In the genomic region with DNA sequence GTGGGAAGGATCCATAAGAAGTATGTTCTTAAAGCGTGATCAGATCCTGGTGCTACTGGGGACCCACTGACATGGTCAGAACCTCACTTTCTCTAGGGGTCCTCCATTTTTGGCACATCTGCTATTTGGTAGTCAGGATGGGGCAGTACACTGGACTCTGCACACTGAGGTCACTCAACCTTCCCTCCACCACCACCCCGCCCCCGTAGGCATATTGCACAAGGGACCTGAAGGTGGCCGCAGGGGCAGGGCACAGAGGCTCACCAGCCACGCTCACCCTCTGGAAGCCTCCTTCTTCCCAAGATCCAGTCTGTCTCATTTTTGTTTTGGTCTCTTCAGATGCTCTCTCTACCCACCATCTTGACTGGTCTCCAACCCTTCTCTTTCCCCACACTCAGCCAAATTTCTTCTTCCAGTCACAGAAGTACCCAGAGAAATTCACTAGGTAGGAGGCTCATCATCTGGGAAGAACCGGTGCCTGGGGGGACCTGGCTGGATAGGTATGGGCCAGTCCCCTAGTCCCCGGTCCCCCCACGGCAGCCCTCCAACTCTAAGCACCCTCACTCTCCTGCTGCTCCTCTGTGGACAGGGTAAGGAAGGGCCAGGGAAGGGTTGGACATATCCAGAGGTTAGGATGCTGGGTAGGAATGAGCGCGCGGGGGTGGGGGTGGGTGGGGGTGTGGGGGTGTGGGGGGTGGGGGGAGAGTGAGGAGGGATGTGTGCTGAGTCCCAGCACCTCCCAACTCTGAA, we compare ENCODE assay signal across 13 mouse cellular contexts. TPM values are rescaled to one million over a fixed set of nuclear protein-coding genes. Genes with fewer than 3 reads are reported as not detected.
DNase-seq lines count a peak whose midpoint lies in the region; ATAC-seq and TF ChIP-seq lines count a peak whose summit lies in the region.
"Had no signal": no experiment of that assay in that cellular context is flagged by ENCODE, and none has a peak within 500 bp of the region (broad histone marks: within the 10 kb centered on the region; RNA-seq: fewer than 3 reads in every experiment).

No protein-coding gene starts in this region.

- H3K4me2 ChIP-seq in hindbrain, embryonic 14.5 days (replicated peaks): peak overlapping the region; percentile 92; the same call in 1 of the 2 replicates
- H3K4me2 ChIP-seq in liver, postnatal 0 days (ENCODE audit: low read depth, low read length): peak overlapping the region; percentile 69

- peak overlapping the region; percentile 65 for H3K4me3 ChIP-seq in embryonic facial prominence, embryonic 10.5 days
- H3K4me3 ChIP-seq in hindbrain, embryonic 14.5 days (replicated peaks; ENCODE audit: low read length): no peak overlapping the region
- H3K4me3 ChIP-seq in liver, postnatal 0 days (ENCODE audit: low read depth, low read length): peak overlapping the region; percentile 45

- H3K36me3 ChIP-seq in embryonic facial prominence, embryonic 10.5 days (replicated peaks): no peaks in the 10 kb centered on the region
- H3K36me3 ChIP-seq in hindbrain, embryonic 14.5 days (replicated peaks; ENCODE audit: control insufficient read depth, insufficient read depth): no peaks in the 10 kb centered on the region
- 0 out of 2 replicates have a peak, but pooled peaks cover 3% of the 10 kb centered on the region for H3K36me3 ChIP-seq in liver, postnatal 0 days (replicated peaks; ENCODE audit: insufficient read depth, low read length)

- H3K27me3 ChIP-seq in embryonic facial prominence, embryonic 10.5 days (replicated peaks; ENCODE audit: low read depth, poor library complexity, severe bottlenecking): peaks cover 56% of the 10 kb centered on the region
- H3K27me3 ChIP-seq in hindbrain, embryonic 14.5 days (ENCODE audit: control insufficient read depth, insufficient read depth, low read length): peaks cover 39% of the 10 kb centered on the region
- peaks cover 25% of the 10 kb centered on the region for H3K27me3 ChIP-seq in liver, postnatal 0 days (ENCODE audit: insufficient read depth, low read length)

- no peak for TF ChIP-seq CTCF in liver, postnatal 0 days (IDR thresholded peaks at IDR 0.05; ENCODE audit: low read depth)

- no peak for ATAC-seq in hindbrain, embryonic 14.5 days (ENCODE audit: low FRiP score)
- peak; percentile 92 for ATAC-seq in liver, postnatal 0 days

- DNase-seq in gastrocnemius, postnatal 25 days: peak; percentile 52
- DNase-seq in gastrocnemius, adult 18-20 months (ENCODE audit: low spot score): no peak
- DNase-seq in embryonic facial prominence, embryonic 10.5 days (ENCODE audit: low spot score): no peak
- no peak for DNase-seq in hindbrain, embryonic 14.5 days (ENCODE audit: low spot score)
- DNase-seq in liver, postnatal 0 days: peak; percentile 82
- DNase-seq in c-Kit-positive CD71-positive TER-119-positive erythroid progenitor cells, embryonic 14.5 days (ENCODE audit: low spot score): no peak
- no peak for DNase-seq in urinary bladder, postnatal 14 days (ENCODE audit: low spot score)
- DNase-seq in cerebellum, postnatal 10 days: no peak
- DNase-seq: right cerebral cortex, adult 18-20 months; thymus, adult 18-20 months had no signal

- H3K4me1 ChIP-seq in embryonic facial prominence, embryonic 10.5 days: peaks cover 32% of the 10 kb centered on the region
- peaks cover 8% of the 10 kb centered on the region for H3K4me1 ChIP-seq in hindbrain, embryonic 14.5 days (replicated peaks; ENCODE audit: control insufficient read depth, insufficient read depth, low read length)
- no peaks in the 10 kb centered on the region for H3K4me1 ChIP-seq in liver, postnatal 0 days (ENCODE audit: insufficient read depth)

- WGBS in embryonic facial prominence, embryonic 10.5 days: 77% methylated on average over 11 of the region's 11 CpGs
- 77% methylated on average over 11 of the region's 11 CpGs for WGBS in hindbrain, embryonic 14.5 days
- WGBS in liver, postnatal 0 days (ENCODE audit: insufficient replicate concordance): 53% methylated on average over 11 of the region's 11 CpGs

- no peak overlapping the region for H3K27ac ChIP-seq in embryonic facial prominence, embryonic 10.5 days (replicated peaks)
- no peak overlapping the region for H3K27ac ChIP-seq in hindbrain, embryonic 14.5 days
- peak overlapping the region; percentile 94 for H3K27ac ChIP-seq in liver, postnatal 0 days (ENCODE audit: low read depth)

- H3K9me3 ChIP-seq in embryonic facial prominence, embryonic 10.5 days: no peaks in the 10 kb centered on the region
- H3K9me3 ChIP-seq in hindbrain, embryonic 14.5 days (ENCODE audit: control insufficient read depth, low read length): no peaks in the 10 kb centered on the region
- no peaks in the 10 kb centered on the region for H3K9me3 ChIP-seq in liver, postnatal 0 days (ENCODE audit: low read length)

- TF ChIP-seq EP300 in liver, postnatal 0 days (IDR thresholded peaks at IDR 0.05; ENCODE audit: low read depth): no peak

- no peak overlapping the region for H3K9ac ChIP-seq in hindbrain, embryonic 14.5 days
- H3K9ac ChIP-seq in liver, postnatal 0 days (replicated peaks): peak overlapping the region; percentile 54

RNA-seq across cellular contexts. Expression of a gene that starts 1.2 kb away (rescaled TPM):
- total RNA-seq in gastrocnemius, postnatal 25 days (2021): 100 to 1,000 TPM; 474 to 621 TPM
- total RNA-seq in gastrocnemius, adult 18-20 months (2021): 100 to 1,000 TPM; 622 to 636 TPM
- polyA plus RNA-seq in embryonic facial prominence, embryonic 10.5 days (2016; fragmentation: Nextera tagmentation; extraction: Ambion mirVana): 1.4 and 1.5 TPM in 2 replicates
- 1.9 and 2.1 TPM in 2 replicates for polyA plus RNA-seq in hindbrain, embryonic 14.5 days (2014; fragmentation: Nextera tagmentation; extraction: Ambion mirVana)
- polyA plus RNA-seq in liver, postnatal 0 days (2015; fragmentation: Nextera tagmentation; extraction: Ambion mirVana): 19.2 and 21.8 TPM in 2 replicates
- total RNA-seq: megakaryocyte-erythroid progenitor cell, adult 5-6 weeks had no signal
- polyA plus RNA-seq: erythroblast, embryonic 14.5 days had no signal

RNA-seq across cellular contexts. Expression of a gene that starts 31.6 kb away (rescaled TPM):
- 100 to 1,000 TPM; 343 to 504 TPM for total RNA-seq in gastrocnemius, postnatal 25 days (2021)
- total RNA-seq in gastrocnemius, adult 18-20 months (2021): 100 to 1,000 TPM; 344 to 646 TPM
- polyA plus RNA-seq in embryonic facial prominence, embryonic 10.5 days (2016; fragmentation: Nextera tagmentation; extraction: Ambion mirVana): 31.2 and 34.9 TPM in 2 replicates
- 53.2 and 71.4 TPM in 2 replicates for polyA plus RNA-seq in hindbrain, embryonic 14.5 days (2014; fragmentation: Nextera tagmentation; extraction: Ambion mirVana)
- polyA plus RNA-seq in liver, postnatal 0 days (2015; fragmentation: Nextera tagmentation; extraction: Ambion mirVana): 65.3 and 72.4 TPM in 2 replicates

RNA-seq across cellular contexts. Expression of a gene that starts 50.6 kb away (rescaled TPM):
- 1 to 10 TPM; 1.1 TPM for total RNA-seq in gastrocnemius, postnatal 25 days (2021)
- total RNA-seq in gastrocnemius, adult 18-20 months (2021): 1 to 10 TPM; 1.2 to 2.0 TPM
- 1.6 and 1.9 TPM in 2 replicates for polyA plus RNA-seq in embryonic facial prominence, embryonic 10.5 days (2016; fragmentation: Nextera tagmentation; extraction: Ambion mirVana)
- 0.39 TPM in 1 of 2 replicates, not detected in the other for polyA plus RNA-seq in hindbrain, embryonic 14.5 days (2014; fragmentation: Nextera tagmentation; extraction: Ambion mirVana)
- polyA plus RNA-seq in liver, postnatal 0 days (2015; fragmentation: Nextera tagmentation; extraction: Ambion mirVana): not detected in 2 replicates
- total RNA-seq: left cerebral cortex, adult 18-20 months; megakaryocyte-erythroid progenitor cell, adult 5-6 weeks had no signal
- polyA plus RNA-seq: erythroblast, embryonic 14.5 days had no signal

Comparison
In these comparisons a context has a peak if more than half of its experiments do, and no peak if none do; other contexts are left out.
1. DNase-seq: peak in gastrocnemius, postnatal 25 days (single experiment) and liver, postnatal 0 days (single experiment); none in gastrocnemius, adult 18-20 months (single experiment), embryonic facial prominence, embryonic 10.5 days (single experiment), hindbrain, embryonic 14.5 days (single experiment), c-Kit-positive CD71-positive TER-119-positive erythroid progenitor cells, embryonic 14.5 days (single experiment), urinary bladder, postnatal 14 days (single experiment) and cerebellum, postnatal 10 days (0 of 2).